Mouse (Mus musculus): ENCODE data around the gene Nit2. TPM values are rescaled to one million over a fixed set of nuclear protein-coding genes. Genes with fewer than 3 reads are reported as not detected.

The Nit2 gene
- polyA plus RNA-seq, 1 experiment = 25.9 TPM

Other genes starting within 250 kb of the Nit2 start
- not detected in 2 replicates for gene Lnp1, start 239.3 kb downstream of the Nit2 start, polyA plus RNA-seq (2012; rRNA removed)
- gene Tmem45a2, start 96.0 kb downstream of the Nit2 start, polyA plus RNA-seq (2012; rRNA removed) = not detected in 2 replicates
- 13.0 and 13.5 TPM in 2 replicates for gene Tomm70a, start 45.6 kb downstream of the Nit2 start, polyA plus RNA-seq (2012; rRNA removed)
- 17.7 and 18.5 TPM in 2 replicates for gene Tbc1d23, start 64.2 kb upstream of the Nit2 start, polyA plus RNA-seq (2012; rRNA removed)
- gene Tmem30c, start 125.5 kb upstream of the Nit2 start, polyA plus RNA-seq (2012; rRNA removed) = 0.09 and 0.15 TPM in 2 replicates
- 7.6 and 8.3 TPM in 2 replicates for gene Filip1l, start 185.8 kb upstream of the Nit2 start, polyA plus RNA-seq (2012; rRNA removed)

Measured in gonadal fat pad, adult 2 months (tissue).